ENCODE assay signal across 14 mouse cellular contexts in the genomic region with DNA sequence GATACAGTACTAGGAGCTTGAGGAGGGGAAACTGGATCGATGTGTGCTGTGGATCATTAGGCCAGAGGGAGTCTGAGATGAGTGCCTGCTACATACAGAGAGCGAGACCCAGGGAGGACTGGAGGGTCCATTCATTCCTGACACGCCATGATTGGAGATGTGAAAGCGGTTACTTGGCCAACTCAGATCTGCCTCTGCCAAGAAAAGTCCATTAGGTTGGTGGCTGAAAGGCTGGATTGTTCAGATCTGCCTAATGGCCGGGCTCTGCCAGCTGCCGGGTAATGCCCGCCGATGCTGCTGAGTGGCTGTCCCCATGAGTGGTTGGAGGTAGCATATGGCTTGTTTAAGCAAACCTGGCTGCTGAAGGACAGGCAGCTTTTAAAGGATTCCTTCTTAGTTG. TPM values are rescaled to one million over a fixed set of nuclear protein-coding genes. Genes with fewer than 3 reads are reported as not detected.
DNase-seq lines count a peak whose midpoint lies in the region; ATAC-seq and TF ChIP-seq lines count a peak whose summit lies in the region.
"Had no signal": no experiment of that assay in that cellular context is flagged by ENCODE, and none has a peak within 500 bp of the region (broad histone marks: within the 10 kb centered on the region; RNA-seq: fewer than 3 reads in every experiment).

No protein-coding gene starts in this region.

- H3K9ac ChIP-seq in hindbrain, postnatal 0 days (replicated peaks; ENCODE audit: low read length), result no peak overlapping the region
- H3K9ac ChIP-seq in neural tube, embryonic 15.5 days (replicated peaks), result no peak overlapping the region

- DNase-seq in kidney, adult 2 months, result peak; percentile 36
- DNase-seq in kidney, postnatal 36 days, result no peak
- peak; percentile 41 to 64 for DNase-seq in cerebellum, postnatal 4 days (ENCODE audit: low spot score in 2 of 2)
- DNase-seq in hindbrain, postnatal 0 days (ENCODE audit: low spot score), result peak; percentile 87
- DNase-seq in ovary, adult 18-20 months (ENCODE audit: low spot score), result no peak
- DNase-seq in testis, postnatal 14 days (ENCODE audit: low spot score), result no peak
- DNase-seq in adrenal gland, adult (ENCODE audit: inconsistent age in 2 of 2, low spot score in 1 of 2), result no peak
- DNase-seq: gastrocnemius, postnatal 25 days; heart, postnatal 36 days; kidney, postnatal 10 days; thymus, postnatal 14 days had no signal

- WGBS in kidney, adult 2 months, result 74% methylated on average over 8 of the region's 8 CpGs
- WGBS in hindbrain, postnatal 0 days, result 27% methylated on average over 8 of the region's 8 CpGs
- WGBS in neural tube, embryonic 15.5 days, result 46% methylated on average over 8 of the region's 8 CpGs

- H3K27me3 ChIP-seq in kidney, adult 2 months (replicated peaks; ENCODE audit: control insufficient read depth, insufficient read depth, low read length), result no peaks in the 10 kb centered on the region
- no peaks in the 10 kb centered on the region for H3K27me3 ChIP-seq in hindbrain, postnatal 0 days (ENCODE audit: insufficient read depth, low read length)
- H3K27me3 ChIP-seq in neural tube, embryonic 15.5 days (replicated peaks), result no peaks in the 10 kb centered on the region
- H3K27me3 ChIP-seq: megakaryocyte, embryonic 14.5 days had no signal

- no peaks in the 10 kb centered on the region for H3K9me3 ChIP-seq in hindbrain, postnatal 0 days (ENCODE audit: low read length)
- no peaks in the 10 kb centered on the region for H3K9me3 ChIP-seq in neural tube, embryonic 15.5 days (replicated peaks)
- H3K9me3 ChIP-seq: megakaryocyte, embryonic 14.5 days had no signal

- ATAC-seq in hindbrain, postnatal 0 days, result peak; percentile 88
- peak; percentile 70 for ATAC-seq in neural tube, embryonic 15.5 days (ENCODE audit: low FRiP score)

- TF ChIP-seq CTCF in kidney, adult 2 months (conservative IDR thresholded peaks at IDR 0.05; ENCODE audit: insufficient read depth, insufficient read length, low read depth, low read length), result no peak
- TF ChIP-seq CTCF in hindbrain, postnatal 0 days (IDR thresholded peaks at IDR 0.05; ENCODE audit: low read depth), result no peak

- no peak overlapping the region for H3K4me3 ChIP-seq in kidney, adult 2 months (ENCODE audit: insufficient read depth, low read depth, low read length)
- no peak overlapping the region for H3K4me3 ChIP-seq in hindbrain, postnatal 0 days (ENCODE audit: low read length)
- no peak overlapping the region for H3K4me3 ChIP-seq in neural tube, embryonic 15.5 days (replicated peaks)
- H3K4me3 ChIP-seq: megakaryocyte, embryonic 14.5 days had no signal

- TF ChIP-seq POLR2A in kidney, adult 2 months (IDR thresholded peaks at IDR 0.05; ENCODE audit: low read depth, low read length), result no peak

- no peak overlapping the region for H3K27ac ChIP-seq in kidney, adult 2 months (ENCODE audit: insufficient read depth, low read depth, low read length)
- peak overlapping the region; percentile 36; the same call in 1 of the 2 replicates for H3K27ac ChIP-seq in hindbrain, postnatal 0 days
- peak overlapping the region; percentile 68 for H3K27ac ChIP-seq in neural tube, embryonic 15.5 days (replicated peaks)

- H3K4me2 ChIP-seq in hindbrain, postnatal 0 days (ENCODE audit: low read depth, low read length), result no peak overlapping the region
- H3K4me2 ChIP-seq in neural tube, embryonic 15.5 days, result no peak overlapping the region
- H3K4me2 ChIP-seq: liver, embryonic 11.5 days had no signal

- H3K4me1 ChIP-seq in kidney, adult 2 months (ENCODE audit: control insufficient read depth, insufficient read depth, low read length), result peaks cover 3% of the 10 kb centered on the region; the same call in 1 of the 2 replicates
- peaks cover 14% of the 10 kb centered on the region; the same call in 1 of the 2 replicates for H3K4me1 ChIP-seq in hindbrain, postnatal 0 days (ENCODE audit: insufficient read depth, low read length)
- H3K4me1 ChIP-seq in neural tube, embryonic 15.5 days, result peaks cover 43% of the 10 kb centered on the region

- no peaks in the 10 kb centered on the region for H3K36me3 ChIP-seq in kidney, adult 2 months (ENCODE audit: control insufficient read depth, insufficient read depth, low read length)
- 0 out of 2 replicates have a peak, but pooled peaks cover 5% of the 10 kb centered on the region for H3K36me3 ChIP-seq in hindbrain, postnatal 0 days (ENCODE audit: insufficient read depth, low read length)
- H3K36me3 ChIP-seq in neural tube, embryonic 15.5 days, result peaks cover 10% of the 10 kb centered on the region; the same call in 1 of the 2 replicates

RNA-seq across cellular contexts. Expression of gene Dapk1, which starts 12.4 kb away (rescaled TPM):
- polyA plus RNA-seq in kidney, adult 2 months (2012; rRNA removed), result 39.5 and 50.8 TPM in 2 replicates
- 63.1 and 70.0 TPM in 2 replicates for total RNA-seq in hindbrain, postnatal 0 days (2014; rRNA removed)
- 25.1 and 25.7 TPM in 2 replicates for polyA plus RNA-seq in hindbrain, postnatal 0 days (2015; fragmentation: Nextera tagmentation; extraction: Ambion mirVana)
- 30.6 and 34.9 TPM in 2 replicates for polyA plus RNA-seq in neural tube, embryonic 15.5 days (2015; fragmentation: Nextera tagmentation; extraction: Ambion mirVana)

Comparison
In these comparisons a context has a peak if more than half of its experiments do, and no peak if none do; other contexts are left out.
1. DNase-seq: peak in kidney, adult 2 months (single experiment), cerebellum, postnatal 4 days (2 of 2) and hindbrain, postnatal 0 days (single experiment); none in kidney, postnatal 36 days (0 of 2), ovary, adult 18-20 months (single experiment), testis, postnatal 14 days (single experiment) and adrenal gland, adult (0 of 2).